Mouse (Mus musculus): Measurements from ENCODE around the gene Tmem201. TPM values are rescaled to one million over a fixed set of nuclear protein-coding genes. Genes with fewer than 3 reads are reported as not detected.

The Tmem201 gene
- polyA plus RNA-seq, 1 experiment, result 146 TPM

DNA sequence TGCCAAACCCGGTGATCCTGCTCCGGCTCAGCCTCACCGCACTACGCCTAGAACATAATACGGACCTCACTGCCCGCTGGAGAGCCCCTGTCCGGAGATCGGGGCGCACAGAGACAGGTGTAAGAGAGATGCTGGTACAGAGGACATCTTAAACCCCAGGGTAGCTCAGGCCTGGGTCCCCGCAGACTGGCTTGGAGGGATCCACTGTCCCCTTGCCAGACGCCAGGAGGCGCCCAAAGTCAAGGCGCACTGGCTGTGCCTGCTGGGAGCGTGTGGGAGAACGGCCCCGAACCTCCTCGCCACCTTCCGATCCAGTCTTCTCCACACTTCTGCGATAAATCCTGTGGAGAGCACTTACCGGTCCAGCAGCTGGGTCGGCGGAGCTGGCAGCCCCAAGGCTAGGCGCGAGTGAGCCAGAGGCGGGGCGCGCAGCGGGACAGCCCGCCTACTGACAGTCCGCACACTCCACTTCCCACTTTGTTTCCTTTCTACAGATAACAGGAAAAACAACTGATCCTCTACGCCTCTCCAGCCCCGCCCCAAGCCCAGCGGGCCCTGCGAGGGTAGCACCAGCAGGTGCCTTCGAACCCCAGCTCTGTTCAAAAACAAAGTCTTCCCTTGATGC lies 39.5 kb downstream of the Tmem201 start:
- Histone ChIP-seq H3K4me3 (replicated peaks; ENCODE audit: insufficient read depth, low read depth, low read length) (peak overlapping the region; percentile 47), H3K27ac (ENCODE audit: insufficient read depth, low read length) (no peak overlapping the region), H3K4me1 (ENCODE audit: control insufficient read depth, insufficient read depth, low read length) (no peaks in the 10 kb centered on the region; the same call in 1 of the 2 replicates), H3K27me3 (ENCODE audit: control insufficient read depth, insufficient read depth, low read length) (no peaks in the 10 kb centered on the region)
- WGBS, result 4% methylated on average over 35 of the region's 35 CpGs
- DNase-seq, result peak; percentile 51 to 57
- TF ChIP-seq CTCF (IDR thresholded peaks at IDR 0.05; ENCODE audit: borderline replicate concordance, insufficient read depth, low read depth, low read length), result peak; percentile 63
- TF ChIP-seq POLR2A (IDR thresholded peaks at IDR 0.05; ENCODE audit: borderline replicate concordance, insufficient read depth, low read length), result no peak

DNA sequence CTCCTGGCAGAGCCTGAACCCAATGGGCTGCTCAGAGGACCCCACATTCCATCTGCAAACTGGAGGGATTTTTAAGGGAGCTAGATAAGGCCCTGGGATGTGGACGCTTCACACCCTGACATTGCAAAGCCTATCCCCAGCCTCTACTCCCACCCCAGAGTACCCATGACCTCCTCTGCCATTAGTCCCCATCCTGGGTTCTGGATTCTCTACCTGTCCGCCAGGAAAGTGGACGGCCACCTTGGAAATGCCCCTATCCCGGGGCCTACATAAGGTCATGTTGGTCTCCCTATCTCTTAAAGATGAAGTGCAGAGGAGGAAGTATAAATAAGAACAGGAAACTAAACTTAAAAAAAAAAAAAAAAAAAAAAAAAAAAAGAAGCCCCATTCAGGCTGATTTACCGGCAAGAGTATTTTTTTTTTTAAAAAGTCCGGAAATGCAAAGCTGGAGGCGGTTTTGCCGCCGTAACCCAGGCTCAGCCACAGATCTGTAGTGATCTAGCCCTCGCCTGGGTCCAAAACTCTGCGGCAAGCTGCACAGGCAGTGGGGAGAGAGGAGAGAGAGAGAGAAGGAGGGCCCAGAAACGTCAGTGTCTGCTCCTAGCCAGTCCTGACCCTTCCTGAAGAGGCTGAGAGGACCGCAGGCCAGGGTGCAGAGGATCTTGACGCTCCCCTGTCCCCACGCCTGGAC lies 40.2 kb downstream of the Tmem201 start:
- WGBS, result 34% methylated on average over 15 of the region's 15 CpGs
- Histone ChIP-seq H3K4me3 (replicated peaks; ENCODE audit: insufficient read depth, low read depth, low read length) (peak overlapping the region; percentile 47), H3K27ac (ENCODE audit: insufficient read depth, low read length) (no peak overlapping the region), H3K4me1 (ENCODE audit: control insufficient read depth, insufficient read depth, low read length) (no peaks in the 10 kb centered on the region; the same call in 1 of the 2 replicates), H3K27me3 (ENCODE audit: control insufficient read depth, insufficient read depth, low read length) (no peaks in the 10 kb centered on the region)
- no peak for DNase-seq
- TF ChIP-seq POLR2A (IDR thresholded peaks at IDR 0.05; ENCODE audit: borderline replicate concordance, insufficient read depth, low read length) (no peak), CTCF (IDR thresholded peaks at IDR 0.05; ENCODE audit: borderline replicate concordance, insufficient read depth, low read depth, low read length) (no peak)

DNA sequence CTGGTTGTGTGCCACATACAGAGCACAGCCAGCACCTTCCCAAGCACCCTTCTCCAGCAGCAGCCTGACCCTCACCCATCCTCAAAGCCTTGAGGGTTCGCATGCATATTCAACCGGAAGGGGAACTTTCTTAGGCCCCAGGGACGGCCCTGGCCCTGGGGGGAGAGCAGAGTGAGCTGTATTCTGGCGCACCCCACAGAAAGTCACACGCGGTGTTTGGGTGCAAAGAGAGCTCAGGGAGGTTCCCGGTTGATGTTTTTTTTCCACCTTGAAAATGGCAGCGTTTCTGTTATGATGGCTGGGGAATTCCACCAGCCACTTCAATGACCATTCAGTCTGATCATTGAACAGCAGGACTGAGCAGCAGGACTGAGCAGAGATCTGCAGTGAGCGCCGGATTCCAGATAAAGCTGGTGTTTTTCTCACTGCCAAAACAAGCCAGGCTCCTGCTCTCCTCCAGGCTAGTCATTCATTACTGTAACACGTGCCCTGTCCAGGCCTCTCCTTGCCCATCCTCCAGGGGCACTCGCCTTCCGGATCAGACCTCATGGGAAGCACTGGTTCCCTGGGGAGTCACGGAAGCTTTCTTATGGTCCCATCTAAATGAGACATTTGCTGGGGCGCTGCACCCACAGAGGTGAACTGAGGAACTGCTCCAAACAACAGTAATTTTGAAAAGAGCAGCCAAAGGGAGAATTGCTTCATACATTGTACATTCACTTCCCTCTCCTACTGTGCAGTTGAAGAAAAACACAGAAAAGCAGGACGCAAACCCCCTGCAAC lies 41.5 kb downstream of the Tmem201 start:
- H3K27me3 ChIP-seq (ENCODE audit: control insufficient read depth, insufficient read depth, low read length), result no peaks in the 10 kb centered on the region
- no peak for TF ChIP-seq POLR2A (IDR thresholded peaks at IDR 0.05; ENCODE audit: borderline replicate concordance, insufficient read depth, low read length)
- no peak for TF ChIP-seq CTCF (IDR thresholded peaks at IDR 0.05; ENCODE audit: borderline replicate concordance, insufficient read depth, low read depth, low read length)
- DNase-seq, result no peak
- WGBS, result 52% methylated on average over 16 of the region's 16 CpGs
- no peak overlapping the region for H3K4me3 ChIP-seq (replicated peaks; ENCODE audit: insufficient read depth, low read depth, low read length)
- no peaks in the 10 kb centered on the region; the same call in 1 of the 2 replicates for H3K4me1 ChIP-seq (ENCODE audit: control insufficient read depth, insufficient read depth, low read length)
- H3K27ac ChIP-seq (ENCODE audit: insufficient read depth, low read length), result no peak overlapping the region

DNA sequence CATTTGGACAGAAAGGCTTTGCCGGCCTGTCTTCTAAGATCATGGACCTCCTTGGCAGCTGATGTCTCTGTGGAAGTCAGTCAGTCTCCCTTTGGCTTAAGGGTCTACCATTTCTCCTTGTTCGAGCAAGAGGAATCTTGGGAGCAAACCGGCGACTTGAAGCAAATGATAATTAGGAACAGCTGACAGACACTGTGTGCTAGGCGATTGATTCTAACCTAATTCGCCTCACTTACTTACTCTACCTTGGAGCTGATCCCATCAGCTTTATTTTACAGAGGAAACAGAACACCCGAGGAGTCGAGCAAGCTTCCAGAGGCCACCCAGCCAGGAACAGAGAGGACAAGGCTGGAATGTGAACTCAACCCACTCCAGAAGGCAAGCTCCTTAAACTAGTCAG lies 46.5 kb downstream of the Tmem201 start:
- Histone ChIP-seq H3K4me1 (ENCODE audit: control insufficient read depth, insufficient read depth, low read length) (no peaks in the 10 kb centered on the region; the same call in 1 of the 2 replicates), H3K4me3 (replicated peaks; ENCODE audit: insufficient read depth, low read depth, low read length) (no peak overlapping the region), H3K27me3 (ENCODE audit: control insufficient read depth, insufficient read depth, low read length) (no peaks in the 10 kb centered on the region), H3K27ac (ENCODE audit: insufficient read depth, low read length) (no peak overlapping the region)
- TF ChIP-seq CTCF (IDR thresholded peaks at IDR 0.05; ENCODE audit: borderline replicate concordance, insufficient read depth, low read depth, low read length), result no peak
- no peak for TF ChIP-seq POLR2A (IDR thresholded peaks at IDR 0.05; ENCODE audit: borderline replicate concordance, insufficient read depth, low read length)
- 61% methylated on average over 8 of the region's 8 CpGs for WGBS
- DNase-seq, result no peak

DNA sequence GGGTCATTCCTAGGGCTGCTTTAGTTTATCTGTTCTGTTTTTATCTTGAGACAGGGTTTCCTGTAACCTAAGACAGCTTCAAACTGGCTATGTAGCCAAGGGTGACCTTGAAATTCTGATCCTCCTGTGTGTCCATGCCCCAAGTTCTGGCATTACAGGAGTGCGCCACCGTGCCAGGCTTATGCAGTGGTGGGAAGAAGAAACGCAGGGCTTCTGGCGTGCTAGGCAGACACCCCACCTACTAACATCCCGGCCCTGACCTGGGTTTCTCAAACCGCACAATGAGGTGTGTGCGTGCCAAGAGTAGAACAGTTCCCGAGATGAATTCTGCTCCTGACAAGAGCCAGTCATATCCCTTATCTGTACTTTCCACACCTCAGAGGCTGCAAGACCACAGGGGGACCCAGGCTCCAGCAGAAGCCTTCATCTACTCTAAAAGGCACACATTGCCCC lies 47.0 kb downstream of the Tmem201 start:
- 86% methylated on average over 8 of the region's 8 CpGs for WGBS
- TF ChIP-seq CTCF (IDR thresholded peaks at IDR 0.05; ENCODE audit: borderline replicate concordance, insufficient read depth, low read depth, low read length) (no peak), POLR2A (IDR thresholded peaks at IDR 0.05; ENCODE audit: borderline replicate concordance, insufficient read depth, low read length) (no peak)
- H3K4me3 ChIP-seq (replicated peaks; ENCODE audit: insufficient read depth, low read depth, low read length), result no peak overlapping the region

DNA sequence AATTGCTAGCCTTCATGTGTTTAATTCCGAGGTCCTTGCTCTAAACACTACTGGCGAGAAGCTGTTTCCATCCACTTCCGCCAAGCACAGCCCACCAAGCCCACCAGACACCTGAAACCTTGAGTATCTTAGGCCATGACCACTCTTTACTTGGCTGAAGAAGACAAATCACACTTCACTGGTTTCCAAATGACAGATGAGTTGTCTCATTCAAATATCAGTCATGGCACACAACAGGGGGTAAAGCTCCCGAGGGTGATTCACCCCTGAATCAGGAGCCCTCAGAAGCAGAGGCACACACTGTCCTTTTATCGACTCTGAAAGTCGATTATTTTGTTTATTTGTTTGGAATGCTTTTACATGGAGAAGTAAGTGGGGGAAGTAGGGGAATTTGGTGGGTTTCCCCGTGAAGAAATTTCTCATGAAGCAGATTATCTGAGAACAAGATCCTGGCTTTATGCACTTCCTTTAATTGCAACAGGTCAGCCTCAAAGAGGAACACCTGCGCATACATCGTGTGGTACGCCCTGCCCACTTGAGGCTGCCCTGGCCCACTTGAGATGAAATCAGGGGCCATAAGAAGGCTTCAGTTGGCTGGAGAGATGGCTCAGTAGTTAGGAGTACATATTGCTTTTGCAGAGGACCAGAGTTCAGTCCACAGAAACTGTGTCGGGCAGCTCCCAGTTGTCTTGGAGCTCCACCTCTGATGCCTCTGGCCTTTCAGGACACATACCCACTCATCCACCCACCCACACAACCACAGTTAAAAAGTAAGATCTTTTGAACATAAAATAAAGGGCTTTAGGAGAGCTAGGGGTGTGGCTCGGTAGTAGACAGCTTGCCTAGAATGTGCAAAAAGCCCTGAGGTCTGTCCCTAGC lies 47.8 kb downstream of the Tmem201 start:
- 83% methylated on average over 12 of the region's 12 CpGs for WGBS

More for the DNA sequence above, 47.0 kb downstream of the Tmem201 start:
- H3K27me3 ChIP-seq (ENCODE audit: control insufficient read depth, insufficient read depth, low read length), result no peaks in the 10 kb centered on the region
- no peak overlapping the region for H3K27ac ChIP-seq (ENCODE audit: insufficient read depth, low read length)
- H3K4me1 ChIP-seq (ENCODE audit: control insufficient read depth, insufficient read depth, low read length), result no peaks in the 10 kb centered on the region; the same call in 1 of the 2 replicates
- no peak for DNase-seq

DNA sequence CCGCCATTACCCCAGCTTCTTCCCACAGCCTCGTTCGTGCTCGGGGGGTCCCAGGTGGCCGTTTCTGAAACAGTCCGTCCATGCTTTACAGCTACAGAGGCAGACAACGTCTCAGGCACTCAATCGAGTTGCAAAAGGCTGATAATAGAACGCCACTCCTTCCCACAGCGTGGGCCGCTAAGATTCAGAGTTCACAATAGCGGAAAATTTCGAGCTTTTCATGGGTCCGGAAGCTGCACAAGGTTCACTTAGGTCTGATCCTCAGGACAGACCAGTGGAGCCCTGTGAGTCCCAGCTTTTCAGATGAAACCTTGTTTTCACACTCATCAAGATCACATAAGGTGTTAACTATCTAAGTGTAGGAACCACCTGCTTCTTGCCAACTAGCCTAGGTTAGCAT lies 49.0 kb downstream of the Tmem201 start:
- H3K27ac ChIP-seq (ENCODE audit: insufficient read depth, low read length), result no peak overlapping the region
- no peaks in the 10 kb centered on the region for H3K27me3 ChIP-seq (ENCODE audit: control insufficient read depth, insufficient read depth, low read length)
- WGBS, result 69% methylated on average over 14 of the region's 14 CpGs
- no peak for DNase-seq
- TF ChIP-seq POLR2A (IDR thresholded peaks at IDR 0.05; ENCODE audit: borderline replicate concordance, insufficient read depth, low read length), result no peak
- no peak for TF ChIP-seq CTCF (IDR thresholded peaks at IDR 0.05; ENCODE audit: borderline replicate concordance, insufficient read depth, low read depth, low read length)
- H3K4me3 ChIP-seq (replicated peaks; ENCODE audit: insufficient read depth, low read depth, low read length), result no peak overlapping the region
- no peaks in the 10 kb centered on the region; the same call in 1 of the 2 replicates for H3K4me1 ChIP-seq (ENCODE audit: control insufficient read depth, insufficient read depth, low read length)

More for the DNA sequence above, 47.8 kb downstream of the Tmem201 start:
- H3K27ac ChIP-seq (ENCODE audit: insufficient read depth, low read length), result no peak overlapping the region
- no peaks in the 10 kb centered on the region; the same call in 1 of the 2 replicates for H3K4me1 ChIP-seq (ENCODE audit: control insufficient read depth, insufficient read depth, low read length)
- no peak for TF ChIP-seq POLR2A (IDR thresholded peaks at IDR 0.05; ENCODE audit: borderline replicate concordance, insufficient read depth, low read length)
- no peak for TF ChIP-seq CTCF (IDR thresholded peaks at IDR 0.05; ENCODE audit: borderline replicate concordance, insufficient read depth, low read depth, low read length)
- H3K27me3 ChIP-seq (ENCODE audit: control insufficient read depth, insufficient read depth, low read length), result no peaks in the 10 kb centered on the region
- H3K4me3 ChIP-seq (replicated peaks; ENCODE audit: insufficient read depth, low read depth, low read length), result no peak overlapping the region
- DNase-seq, result no peak
